Mouse (Mus musculus) hindbrain, embryonic 16.5 days (tissue): Measurements from ENCODE around the gene Kel. TPM values are rescaled to one million over a fixed set of nuclear protein-coding genes. Genes with fewer than 3 reads are reported as not detected.

Source experiments
- ATAC-seq: fragments of 200-750 bp; cut with Nextera tagmentation; 2 replicates; pipeline ENCODE4 v1.8.0; 2017; ENCODE audit warnings: moderate TSS enrichment, moderate library complexity
- H3K27ac ChIP-seq: fragments of 300-500 bp; sonication (generic); 2 replicates; pipeline ENCODE4 v1.5.1; 2014; ENCODE audit warnings: low read depth, mild to moderate bottlenecking, control low read depth, low read length, moderate library complexity
- H3K27me3 ChIP-seq: fragments of 300-500 bp; sonication (generic); replicated peaks from 2 replicates; pipeline ENCODE4 v1.6.1; 2014; ENCODE audit warnings: low read length; ENCODE audit not compliant: control insufficient read depth, insufficient read depth
- H3K36me3 ChIP-seq: fragments of 300-500 bp; sonication (generic); 2 replicates; pipeline ENCODE4 v1.6.1; 2014; ENCODE audit warnings: mild to moderate bottlenecking, low read length, moderate library complexity, mixed read lengths; ENCODE audit not compliant: control insufficient read depth, insufficient read depth
- H3K4me1 ChIP-seq: fragments of 300-500 bp; sonication (generic); 2 replicates; pipeline ENCODE4 v1.6.1; 2014; ENCODE audit warnings: low read depth, low read length; ENCODE audit not compliant: control insufficient read depth, insufficient read depth
- H3K4me2 ChIP-seq: fragments of 300-500 bp; sonication (generic); 2 replicates; pipeline ENCODE4 v1.6.1; 2014; ENCODE audit warnings: mild to moderate bottlenecking, low read length, control low read depth, moderate library complexity
- H3K4me3 ChIP-seq: fragments of 300-500 bp; sonication (generic); 2 replicates; pipeline ENCODE4 v1.5.1; 2014; ENCODE audit warnings: mild to moderate bottlenecking, low read length, control low read depth, moderate library complexity
- H3K9ac ChIP-seq: fragments of 300-500 bp; sonication (generic); 2 replicates; pipeline ENCODE4 v1.6.1; 2014; ENCODE audit warnings: low read depth, mild to moderate bottlenecking, control low read depth, low read length, moderate library complexity
- H3K9me3 ChIP-seq: fragments of 300-500 bp; sonication (generic); 2 replicates; pipeline ENCODE4 v1.6.1; 2014; ENCODE audit warnings: mild to moderate bottlenecking, low read length, moderate library complexity; ENCODE audit not compliant: control insufficient read depth
- WGBS: fragments of 180-500 bp; shearing (Covaris S2); extraction: QIAGEN DNeasy Blood & Tissue Kit; methylation state at CpG from one replicate; pipeline ENCODE4 v1.1.7; 2014; 5-methylcytosine and 5-hydroxymethylcytosine counted together
- polyA plus RNA-seq: library from polyadenylated mRNA; unstranded; fragments of >200 nt; fragmentation: Nextera tagmentation; extraction: Ambion mirVana; gene quantifications from 2 replicates; pipeline ENCODE4 v1.2.1, GENCODE M21; 2015

Kel gene
- polyA plus RNA-seq, 1 experiment from 2014 or later = 0.25 TPM

DNA sequence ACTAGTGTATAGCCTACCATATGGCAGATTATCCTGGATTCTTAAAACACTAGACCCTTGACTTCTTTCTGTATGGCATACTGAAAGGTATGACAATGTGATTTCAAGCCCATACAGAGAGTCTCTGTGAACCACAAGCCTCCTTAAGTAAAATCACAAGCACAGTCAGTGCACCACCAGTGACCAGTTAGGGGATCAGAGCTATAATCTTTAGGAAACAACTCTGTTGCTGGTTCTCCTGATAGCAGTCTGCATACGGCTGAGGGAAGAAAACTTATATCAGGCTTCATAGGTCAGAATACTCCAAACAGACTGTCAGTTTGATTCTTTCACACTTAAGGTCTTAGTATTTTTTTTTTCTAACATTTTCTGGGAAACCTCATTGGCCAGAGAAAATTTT, 45.7 kb downstream of the Kel start:
- Histone ChIP-seq H3K4me1 (no peaks in the 10 kb centered on the region), H3K9ac (no peak overlapping the region), H3K27ac (no peak overlapping the region), H3K4me3 (no peak overlapping the region), H3K27me3 (no peaks in the 10 kb centered on the region), H3K4me2 (no peak overlapping the region), H3K9me3 (no peaks in the 10 kb centered on the region), H3K36me3 (no peaks in the 10 kb centered on the region)
- 80% methylated on average over 1 of the region's 1 CpGs for WGBS
- ATAC-seq = no peak

DNA sequence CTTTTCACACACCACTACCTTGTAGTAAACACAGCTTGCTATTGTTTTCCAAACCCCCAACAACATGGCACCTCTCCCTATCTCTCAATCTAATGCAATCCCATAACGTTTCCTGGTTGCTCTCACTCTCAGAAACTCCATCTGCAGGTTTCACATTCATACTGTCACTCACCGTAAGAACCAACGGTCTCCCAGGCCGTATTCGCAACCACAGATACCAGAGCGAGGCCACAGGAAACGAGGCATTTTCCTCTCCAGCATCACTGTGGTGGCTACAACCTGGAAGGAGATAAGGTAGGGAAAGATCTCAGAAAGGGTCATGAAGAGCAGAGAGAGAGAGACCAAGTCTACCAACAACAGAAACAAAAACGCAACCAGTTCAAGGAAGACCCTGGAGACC, 49.5 kb downstream of the Kel start:
- no peak for ATAC-seq
- Histone ChIP-seq H3K4me1 (no peaks in the 10 kb centered on the region), H3K36me3 (no peaks in the 10 kb centered on the region), H3K4me3 (no peak overlapping the region), H3K9ac (no peak overlapping the region), H3K27ac (no peak overlapping the region), H3K9me3 (no peaks in the 10 kb centered on the region), H3K27me3 (no peaks in the 10 kb centered on the region), H3K4me2 (no peak overlapping the region)
- 89% methylated on average over 8 of the region's 8 CpGs for WGBS

DNA sequence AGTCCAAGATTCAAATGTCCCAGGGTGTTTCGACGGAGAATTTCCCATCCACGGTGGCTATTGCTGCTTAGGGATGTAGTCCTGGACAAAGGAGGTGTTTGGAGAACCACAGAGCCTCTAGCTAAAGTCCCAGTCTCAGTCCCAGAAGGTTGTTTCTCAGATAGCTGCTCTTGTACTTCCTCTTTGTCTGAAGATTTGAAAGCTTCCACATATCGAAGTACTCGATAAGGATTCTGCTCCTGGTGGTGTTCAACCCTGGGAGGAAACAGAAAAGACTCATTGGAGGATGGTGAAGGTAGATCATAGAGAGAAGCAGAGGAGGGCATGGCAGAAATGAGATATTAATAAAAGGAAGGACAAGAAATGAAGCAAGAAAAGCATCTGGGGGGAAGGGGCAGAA, 51.0 kb downstream of the Kel start:
- H3K27me3 ChIP-seq = no peaks in the 10 kb centered on the region
- no peak overlapping the region for H3K27ac ChIP-seq
- H3K36me3 ChIP-seq = no peaks in the 10 kb centered on the region
- WGBS = 99% methylated on average over 5 of the region's 5 CpGs
- no peak for ATAC-seq
- H3K4me1 ChIP-seq = no peaks in the 10 kb centered on the region
- H3K4me3 ChIP-seq = no peak overlapping the region
- no peak overlapping the region for H3K9ac ChIP-seq
- H3K4me2 ChIP-seq = no peak overlapping the region
- H3K9me3 ChIP-seq = no peaks in the 10 kb centered on the region

DNA sequence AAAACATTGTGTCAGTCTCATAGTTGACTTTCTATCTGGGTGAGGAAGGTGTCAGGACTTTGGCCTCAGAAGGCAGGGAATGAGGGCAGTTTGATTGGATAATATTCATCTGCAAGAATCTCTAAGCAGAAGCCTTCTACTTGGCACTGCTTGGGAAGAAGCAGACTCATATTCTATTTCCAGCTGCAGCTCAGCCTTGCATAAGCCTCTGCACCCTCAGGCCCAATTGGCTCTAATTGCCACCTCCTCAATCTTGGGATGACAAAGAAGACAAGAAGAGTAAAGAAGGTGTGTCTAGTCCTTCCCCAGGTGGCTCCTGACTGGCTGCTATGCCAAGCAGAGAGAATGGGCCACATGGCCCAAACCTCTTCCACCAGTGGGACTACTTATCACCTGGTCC, 57.5 kb downstream of the Kel start:
- ATAC-seq = no peak
- H3K4me3 ChIP-seq = no peak overlapping the region
- H3K27ac ChIP-seq = no peak overlapping the region
- H3K4me2 ChIP-seq = no peak overlapping the region
- H3K27me3 ChIP-seq = no peaks in the 10 kb centered on the region
- no peaks in the 10 kb centered on the region for H3K9me3 ChIP-seq
- no peak overlapping the region for H3K9ac ChIP-seq
- H3K4me1 ChIP-seq = no peaks in the 10 kb centered on the region
- no peaks in the 10 kb centered on the region for H3K36me3 ChIP-seq

DNA sequence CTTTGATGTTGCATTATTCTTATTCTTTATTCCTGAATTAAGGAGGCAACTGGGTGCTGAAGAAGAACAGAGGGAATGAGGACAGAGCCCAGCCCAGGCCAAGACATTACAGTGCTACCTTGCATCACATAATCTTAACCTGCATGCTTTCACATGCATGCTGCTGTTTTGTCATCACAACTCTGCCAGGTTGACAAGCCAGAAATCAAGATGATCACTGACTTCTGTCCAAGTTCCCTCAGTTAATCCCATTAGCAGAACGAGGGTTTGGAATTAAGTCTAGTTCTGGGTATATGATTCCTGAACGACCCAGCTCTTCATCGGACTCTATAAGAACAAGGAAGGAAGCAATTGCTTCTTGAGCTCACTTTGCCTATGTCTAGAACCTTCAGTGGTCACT, 57.9 kb downstream of the Kel start:
- no peak for ATAC-seq
- Histone ChIP-seq H3K36me3 (no peaks in the 10 kb centered on the region), H3K9me3 (no peaks in the 10 kb centered on the region), H3K27ac (no peak overlapping the region), H3K27me3 (no peaks in the 10 kb centered on the region), H3K4me2 (no peak overlapping the region), H3K9ac (no peak overlapping the region), H3K4me1 (no peaks in the 10 kb centered on the region), H3K4me3 (no peak overlapping the region)
- WGBS = 80% methylated on average over 3 of the region's 3 CpGs

DNA sequence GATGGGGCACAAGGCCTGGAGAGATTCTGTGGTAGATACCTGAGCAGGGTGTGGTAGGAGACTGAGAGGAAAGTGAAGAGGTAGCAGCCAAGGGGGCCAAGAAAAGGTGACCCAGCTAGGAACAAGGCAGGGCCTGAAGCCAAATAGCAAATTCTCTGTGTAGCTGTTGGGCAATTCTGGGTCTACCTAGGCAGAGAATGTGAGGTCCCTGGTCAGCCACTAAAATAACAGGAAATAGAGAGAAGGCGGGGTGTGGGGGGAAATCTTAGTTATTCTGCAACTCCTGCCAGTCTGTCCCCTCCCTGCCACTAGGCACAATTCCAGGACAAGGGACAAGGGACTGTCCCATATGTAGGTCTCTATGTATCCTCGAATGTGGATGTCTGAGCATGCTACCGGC, 60.9 kb downstream of the Kel start:
- Histone ChIP-seq H3K27me3 (no peaks in the 10 kb centered on the region), H3K27ac (no peak overlapping the region), H3K9ac (no peak overlapping the region), H3K4me2 (no peak overlapping the region), H3K4me1 (no peaks in the 10 kb centered on the region), H3K4me3 (no peak overlapping the region), H3K9me3 (no peaks in the 10 kb centered on the region), H3K36me3 (no peaks in the 10 kb centered on the region)
- WGBS = 89% methylated on average over 3 of the region's 3 CpGs
- no peak for ATAC-seq

DNA sequence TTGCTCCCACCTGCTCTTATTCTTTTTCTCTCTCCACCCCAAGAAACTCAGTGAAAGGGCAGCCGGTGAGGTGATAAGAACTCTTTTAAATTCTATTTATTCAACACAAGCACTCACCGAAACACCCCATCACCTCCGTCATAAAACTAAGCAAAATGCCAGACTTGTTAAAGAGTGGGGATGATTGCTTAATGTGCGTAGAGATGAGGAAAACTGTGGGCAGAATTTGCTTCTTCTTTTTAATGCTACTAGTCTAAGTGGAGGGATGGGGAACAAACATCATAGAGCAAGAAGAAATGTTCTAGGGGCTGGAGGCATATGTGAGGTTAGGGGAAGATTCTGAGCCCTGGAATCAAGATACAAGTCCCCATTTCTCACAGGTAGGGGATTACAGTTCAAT, 61.4 kb downstream of the Kel start:
- Histone ChIP-seq H3K9ac (no peak overlapping the region), H3K9me3 (no peaks in the 10 kb centered on the region), H3K4me1 (no peaks in the 10 kb centered on the region), H3K4me2 (no peak overlapping the region), H3K27me3 (no peaks in the 10 kb centered on the region), H3K4me3 (no peak overlapping the region), H3K27ac (no peak overlapping the region), H3K36me3 (no peaks in the 10 kb centered on the region)
- WGBS = 89% methylated on average over 4 of the region's 4 CpGs
- ATAC-seq = no peak

DNA sequence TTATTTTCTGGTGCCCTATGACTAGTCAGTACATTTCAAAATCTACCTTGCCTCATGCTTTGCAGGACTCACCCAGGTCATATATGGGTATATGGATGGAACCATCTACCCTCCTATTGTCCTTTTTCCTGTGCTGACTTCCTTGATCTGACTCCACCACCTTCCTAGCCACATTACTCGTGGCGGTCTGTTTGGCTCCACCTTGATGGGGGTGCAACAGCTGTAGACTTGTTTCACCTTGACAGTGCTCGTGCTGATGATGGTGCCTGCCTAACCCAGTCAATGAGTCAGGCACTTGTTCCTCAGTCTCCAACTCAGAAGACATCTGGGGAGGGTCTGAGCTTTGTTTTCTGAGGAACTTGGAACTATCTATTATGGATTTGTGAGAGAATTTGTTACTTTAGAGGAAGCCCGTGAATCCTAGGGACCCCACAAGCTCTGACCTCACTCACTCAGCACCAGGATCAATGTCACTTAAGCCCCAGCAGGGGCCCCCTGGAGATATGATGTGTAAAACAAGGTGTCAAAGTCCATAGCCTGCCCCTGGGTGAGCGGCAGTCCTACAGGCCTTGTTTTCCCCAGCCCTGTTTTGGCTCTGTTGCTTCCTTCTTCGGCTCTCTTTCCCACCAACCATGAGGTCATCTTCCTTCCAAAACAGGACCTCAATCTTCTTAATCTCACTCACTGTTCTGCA, 62.8 kb downstream of the Kel start:
- Histone ChIP-seq H3K9me3 (no peaks in the 10 kb centered on the region), H3K4me2 (no peak overlapping the region), H3K36me3 (no peaks in the 10 kb centered on the region), H3K9ac (no peak overlapping the region), H3K4me3 (no peak overlapping the region), H3K27ac (no peak overlapping the region), H3K27me3 (no peaks in the 10 kb centered on the region), H3K4me1 (no peaks in the 10 kb centered on the region)
- WGBS = 85% methylated on average over 6 of the region's 6 CpGs
- ATAC-seq = no peak

DNA sequence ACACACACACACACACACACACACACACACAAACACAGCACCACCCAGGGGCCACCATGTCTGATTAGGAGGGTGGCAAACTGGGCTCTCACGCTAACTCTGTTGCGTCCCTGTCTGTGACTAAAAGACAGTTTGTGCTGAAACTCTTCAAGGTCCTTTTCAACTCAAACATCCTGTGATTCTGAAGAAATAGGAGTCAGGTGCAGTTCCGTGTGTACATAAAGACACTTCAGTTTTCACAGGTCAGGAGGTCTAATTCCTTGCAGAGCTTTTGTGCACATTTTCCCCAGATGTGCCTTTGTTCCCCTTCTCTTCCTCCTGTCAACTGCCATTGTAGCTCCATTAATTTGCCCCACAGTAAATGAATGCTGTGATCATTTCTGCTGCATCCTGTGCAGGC, 63.7 kb downstream of the Kel start:
- Histone ChIP-seq H3K27ac (no peak overlapping the region), H3K9me3 (no peaks in the 10 kb centered on the region), H3K9ac (no peak overlapping the region), H3K4me2 (no peak overlapping the region), H3K36me3 (no peaks in the 10 kb centered on the region), H3K27me3 (no peaks in the 10 kb centered on the region), H3K4me3 (no peak overlapping the region), H3K4me1 (no peaks in the 10 kb centered on the region)
- ATAC-seq = no peak
- WGBS = 52% methylated on average over 3 of the region's 3 CpGs
